ENCODE assay signal across 12 mouse cellular contexts in the genomic region with DNA sequence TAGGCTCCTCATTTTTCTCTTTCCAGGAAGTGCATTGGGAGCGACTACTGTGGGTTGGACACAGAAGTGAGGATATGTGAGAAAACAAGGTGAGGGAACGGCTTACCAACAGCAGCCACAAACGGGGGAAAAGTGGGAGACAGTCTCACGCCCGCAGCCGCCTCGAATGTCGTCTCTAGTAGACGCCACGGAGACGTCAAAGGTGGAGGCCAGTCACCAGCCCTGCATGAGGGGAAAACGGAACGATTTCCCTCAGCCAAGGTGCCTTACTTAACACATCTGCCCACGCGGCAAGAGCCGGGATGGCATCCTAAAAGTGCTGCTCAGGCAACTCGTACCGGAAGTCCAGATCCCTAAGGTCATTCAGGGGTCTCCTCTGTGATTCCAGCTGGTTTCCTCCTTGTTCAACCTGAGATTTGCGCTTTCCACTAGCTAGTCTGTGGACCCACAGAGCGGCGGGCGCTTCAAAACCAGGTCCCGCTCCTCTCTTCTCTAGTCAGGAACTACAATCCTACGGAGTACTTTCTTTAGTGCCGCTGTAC. TPM values are rescaled to one million over a fixed set of nuclear protein-coding genes. Genes with fewer than 3 reads are reported as not detected.
A peak's percentile ranks its signal among the peaks of the same experiment; 100 is the strongest.
DNase-seq lines count a peak whose midpoint lies in the region; ATAC-seq lines count a peak whose summit lies in the region.
"Had no signal": no experiment of that assay in that cellular context is flagged by ENCODE, and none has a peak within 500 bp of the region (broad histone marks: within the 10 kb centered on the region; RNA-seq: fewer than 3 reads in every experiment).

No protein-coding gene starts in this region.

- H3K9me3 ChIP-seq in forebrain, embryonic 10.5 days = no peaks in the 10 kb centered on the region
- H3K9me3 ChIP-seq in midbrain, embryonic 11.5 days (ENCODE audit: control insufficient read depth, low read length) = no peaks in the 10 kb centered on the region
- H3K9me3 ChIP-seq: lung, embryonic 15.5 days had no signal

- peaks cover 9% of the 10 kb centered on the region; the same call in 1 of the 2 replicates for H3K36me3 ChIP-seq in forebrain, embryonic 10.5 days (replicated peaks)
- no peaks in the 10 kb centered on the region for H3K36me3 ChIP-seq in midbrain, embryonic 11.5 days (ENCODE audit: control insufficient read depth, insufficient read depth, low read length)
- H3K36me3 ChIP-seq: lung, embryonic 15.5 days had no signal

- peak overlapping the region; percentile 69 for H3K4me3 ChIP-seq in forebrain, embryonic 10.5 days
- H3K4me3 ChIP-seq in midbrain, embryonic 11.5 days (ENCODE audit: low read depth, low read length) = peak overlapping the region; percentile 66
- H3K4me3 ChIP-seq: heart, adult 2 months; lung, embryonic 15.5 days had no signal

- ATAC-seq in frontal cortex, adult (ENCODE audit: low TSS enrichment) = peak; percentile 20
- no peak for ATAC-seq in midbrain, embryonic 11.5 days (ENCODE audit: low FRiP score)

- peak overlapping the region; percentile 44; the same call in 1 of the 2 replicates for H3K27ac ChIP-seq in forebrain, embryonic 10.5 days
- no peak overlapping the region for H3K27ac ChIP-seq in midbrain, embryonic 11.5 days (ENCODE audit: low read depth, low read length)
- H3K27ac ChIP-seq: heart, adult 2 months; lung, embryonic 15.5 days had no signal

- peak overlapping the region; percentile 28; the same call in 1 of the 2 replicates for H3K9ac ChIP-seq in midbrain, embryonic 11.5 days (ENCODE audit: low read length)
- H3K9ac ChIP-seq: lung, embryonic 15.5 days had no signal

- H3K4me1 ChIP-seq in forebrain, embryonic 10.5 days = peaks cover 41% of the 10 kb centered on the region
- peaks cover 21% of the 10 kb centered on the region for H3K4me1 ChIP-seq in midbrain, embryonic 11.5 days (ENCODE audit: control insufficient read depth, insufficient read depth, low read length)

- DNase-seq in frontal cortex, postnatal 14 days (ENCODE audit: low spot score in 2 of 2) = no peak
- DNase-seq in ES-CJ7 (ENCODE audit: low read depth, low spot score) = peak; percentile 76
- peak; percentile 33 for DNase-seq in forebrain, embryonic 10.5 days (ENCODE audit: extremely low spot score, low spot score)
- peak; percentile 90 for DNase-seq in midbrain, embryonic 11.5 days (ENCODE audit: low spot score, missing footprints)
- no peak for DNase-seq in gastrocnemius, postnatal 10 days
- DNase-seq in gastrocnemius, adult 18-20 months (ENCODE audit: low spot score) = no peak
- no peak for DNase-seq in urinary bladder, postnatal 36 days (ENCODE audit: low spot score in 2 of 2)
- DNase-seq: adrenal gland, postnatal 10 days; heart, adult 2 months; kidney, adult 18-20 months had no signal

- H3K4me2 ChIP-seq in midbrain, embryonic 11.5 days = peak overlapping the region; percentile 79
- H3K4me2 ChIP-seq: lung, embryonic 15.5 days had no signal

- peaks cover 66% of the 10 kb centered on the region for H3K27me3 ChIP-seq in forebrain, embryonic 10.5 days (ENCODE audit: poor library complexity, severe bottlenecking)
- peaks cover 43% of the 10 kb centered on the region for H3K27me3 ChIP-seq in midbrain, embryonic 11.5 days (ENCODE audit: control insufficient read depth, insufficient read depth, low read length)

- 6% methylated on average over 25 of the region's 25 CpGs for WGBS in forebrain, embryonic 10.5 days
- WGBS in midbrain, embryonic 11.5 days = 4% methylated on average over 25 of the region's 25 CpGs

RNA-seq across cellular contexts. Expression of a gene that starts 1.9 kb away (rescaled TPM):
- 1.5 and 2.1 TPM in 2 replicates for polyA plus RNA-seq in forebrain, embryonic 10.5 days (2016; fragmentation: Nextera tagmentation; extraction: Ambion mirVana)
- polyA plus RNA-seq in midbrain, embryonic 11.5 days (2014; fragmentation: Nextera tagmentation; extraction: Ambion mirVana) = 5.4 and 6.4 TPM in 2 replicates
- total RNA-seq in gastrocnemius, postnatal 10 days (2021) = under 1 TPM; 0.14 to 0.54 TPM
- under 1 TPM in 1 of 2 experiments, not detected in 1; 0.02 TPM for total RNA-seq in gastrocnemius, adult 18-20 months (2021)

RNA-seq across cellular contexts. Expression of a gene that starts 16.0 kb away (rescaled TPM):
- polyA plus RNA-seq in forebrain, embryonic 10.5 days (2016; fragmentation: Nextera tagmentation; extraction: Ambion mirVana) = 14.1 and 18.8 TPM in 2 replicates
- polyA plus RNA-seq in midbrain, embryonic 11.5 days (2014; fragmentation: Nextera tagmentation; extraction: Ambion mirVana) = 8.3 and 9.2 TPM in 2 replicates
- total RNA-seq in gastrocnemius, postnatal 10 days (2021) = 1 to 10 TPM; 5.3 to 6.3 TPM
- 1 to 10 TPM; 4.4 TPM for total RNA-seq in gastrocnemius, adult 18-20 months (2021)

RNA-seq across cellular contexts. Expression of a gene that starts 28.9 kb away (rescaled TPM):
- 11.5 and 11.6 TPM in 2 replicates for polyA plus RNA-seq in forebrain, embryonic 10.5 days (2016; fragmentation: Nextera tagmentation; extraction: Ambion mirVana)
- polyA plus RNA-seq in midbrain, embryonic 11.5 days (2014; fragmentation: Nextera tagmentation; extraction: Ambion mirVana) = 7.5 and 8.0 TPM in 2 replicates
- total RNA-seq in gastrocnemius, postnatal 10 days (2021) = 10 to 100 TPM; 10.8 to 12.9 TPM
- 10 to 100 TPM; 14.0 to 14.6 TPM for total RNA-seq in gastrocnemius, adult 18-20 months (2021)

RNA-seq across cellular contexts. Expression of a gene that starts 40.6 kb away (rescaled TPM):
- 78.3 and 89.3 TPM in 2 replicates for polyA plus RNA-seq in forebrain, embryonic 10.5 days (2016; fragmentation: Nextera tagmentation; extraction: Ambion mirVana)
- polyA plus RNA-seq in midbrain, embryonic 11.5 days (2014; fragmentation: Nextera tagmentation; extraction: Ambion mirVana) = 104 and 109 TPM in 2 replicates
- 10 to 100 TPM; 30.6 to 39.6 TPM for total RNA-seq in gastrocnemius, postnatal 10 days (2021)
- 10 to 100 TPM; 14.9 TPM for total RNA-seq in gastrocnemius, adult 18-20 months (2021)

Comparison
In these comparisons a context has a peak if more than half of its experiments do, and no peak if none do; other contexts are left out.
1. DNase-seq: peak in ES-CJ7 (single experiment), forebrain, embryonic 10.5 days (single experiment) and midbrain, embryonic 11.5 days (single experiment); none in frontal cortex, postnatal 14 days (0 of 2), gastrocnemius, postnatal 10 days (single experiment), gastrocnemius, adult 18-20 months (single experiment) and urinary bladder, postnatal 36 days (0 of 2).